Mouse (Mus musculus): Measurements from ENCODE around the gene G6pc3.

GRCm38 (mm10) chr11:102230006-102230741, 40.8 kb downstream of the G6pc3 start, which contains the start of gene Hdac5:
- TF ChIP-seq POLR2A (IDR thresholded peaks at IDR 0.05; ENCODE audit: borderline replicate concordance, control insufficient read depth, low read depth, low read length), result peak; percentile 79; the same call in 1 of the 2 replicates
- 0 out of 2 replicates have a peak, but pooled peaks have one; percentile 13 for TF ChIP-seq CTCF (IDR thresholded peaks at IDR 0.05; ENCODE audit: control insufficient read depth, insufficient read depth, low read length)
